Mouse (Mus musculus) urinary bladder, adult 18-20 months (tissue): ENCODE data around the gene C130074G19Rik.
A peak's percentile ranks its signal among the peaks of the same experiment; 100 is the strongest.

Experiments
- DNase-seq, 2 experiments: peaks; one replicate each; pipeline ENCODE4 v3.0.0; 2022; ENCODE audit warnings: low spot score in 2 of 2, mixed read lengths in 2 of 2

C130074G19Rik gene

DNA sequence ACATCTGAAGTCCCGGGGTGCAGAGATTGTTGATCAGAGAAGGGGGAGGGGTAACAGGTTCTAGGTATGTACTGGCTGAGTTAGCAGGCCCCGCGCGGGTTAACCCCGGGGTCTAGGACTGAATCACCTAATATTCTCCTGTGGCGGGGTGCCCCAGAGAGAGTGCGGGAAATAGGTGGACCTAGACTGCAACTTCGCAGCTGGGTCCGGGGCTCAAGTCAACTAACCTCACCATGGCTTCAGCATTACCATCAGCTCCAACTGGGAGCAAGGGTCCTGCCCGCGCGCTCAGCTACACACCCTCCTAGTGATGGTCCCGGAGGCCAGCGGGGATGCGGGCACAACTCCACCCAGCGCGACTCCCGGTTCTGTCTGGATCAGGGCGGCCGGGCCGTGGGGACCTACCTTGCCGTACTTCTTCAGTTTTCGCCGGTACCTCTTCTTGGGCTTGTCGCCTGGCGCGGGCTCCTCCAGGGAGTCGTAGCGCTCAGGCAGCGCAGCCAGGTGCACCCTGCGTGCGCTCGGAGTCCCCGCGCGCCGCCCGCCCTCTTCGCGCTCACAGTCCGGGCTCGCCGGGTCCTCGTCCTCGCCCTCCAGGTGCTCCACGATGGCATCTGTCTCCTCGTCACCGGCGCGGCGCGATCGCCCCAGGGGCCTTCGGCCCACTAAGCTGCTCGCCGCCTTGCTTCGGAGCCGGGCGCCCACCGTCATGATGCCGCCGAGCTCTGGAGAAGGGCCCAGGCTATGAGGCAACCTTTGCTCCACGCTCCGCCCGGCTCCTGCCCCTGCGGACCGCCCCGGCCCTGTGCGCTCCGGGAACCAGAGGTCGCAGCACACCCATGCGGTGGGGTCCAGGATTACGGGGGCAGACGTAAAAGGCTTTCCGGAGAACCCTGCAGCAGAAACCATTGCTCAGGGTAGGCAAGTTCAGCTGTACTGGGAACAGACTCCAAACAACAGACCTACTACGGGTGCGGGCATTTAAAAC is at the start of gene C130074G19Rik:
Gene C130074G19Rik, minus strand, starts transcription at position 938 of the 988 bp plus-strand sequence.
- peak; percentile 16 to 41 for DNase-seq

DNA sequence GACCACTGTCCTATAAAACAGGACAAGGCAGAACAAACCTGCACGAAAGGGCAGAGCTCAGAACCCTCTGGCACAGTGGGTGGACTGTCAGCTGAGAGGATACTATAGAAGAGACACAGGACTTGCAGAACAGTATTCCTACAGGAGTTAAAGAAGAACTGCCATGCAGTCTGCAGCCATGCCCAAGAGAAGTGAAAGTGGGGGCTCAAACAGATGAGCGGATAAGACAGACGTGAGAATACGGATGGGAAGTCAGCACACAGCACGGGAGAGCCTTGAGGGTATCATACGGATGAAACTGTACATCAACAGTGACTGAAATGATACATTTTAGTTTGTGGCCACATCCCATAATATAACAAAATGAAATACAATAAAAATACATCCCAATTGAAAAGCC is 48.1 kb upstream of the C130074G19Rik start:
- no peak for DNase-seq

DNA sequence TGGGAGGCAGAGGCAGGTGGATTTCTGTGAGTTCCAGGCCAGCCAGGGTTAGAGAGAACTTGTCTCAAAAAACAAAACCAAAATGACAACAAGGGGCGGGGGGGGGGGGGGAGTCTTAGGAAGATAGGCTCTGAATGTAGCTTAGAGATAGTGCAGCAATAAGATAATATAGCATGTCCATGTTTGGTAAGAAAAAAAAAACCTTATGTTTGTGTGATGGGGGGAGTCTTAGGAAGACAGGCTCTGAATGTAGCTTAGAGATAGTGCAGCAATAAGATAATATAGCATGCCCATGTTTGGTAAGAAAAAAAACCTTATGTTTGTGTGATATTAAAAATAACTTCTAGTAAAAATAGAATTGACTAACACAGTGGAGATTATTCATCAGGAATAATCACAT is 45.4 kb upstream of the C130074G19Rik start:
- DNase-seq = no peak

DNA sequence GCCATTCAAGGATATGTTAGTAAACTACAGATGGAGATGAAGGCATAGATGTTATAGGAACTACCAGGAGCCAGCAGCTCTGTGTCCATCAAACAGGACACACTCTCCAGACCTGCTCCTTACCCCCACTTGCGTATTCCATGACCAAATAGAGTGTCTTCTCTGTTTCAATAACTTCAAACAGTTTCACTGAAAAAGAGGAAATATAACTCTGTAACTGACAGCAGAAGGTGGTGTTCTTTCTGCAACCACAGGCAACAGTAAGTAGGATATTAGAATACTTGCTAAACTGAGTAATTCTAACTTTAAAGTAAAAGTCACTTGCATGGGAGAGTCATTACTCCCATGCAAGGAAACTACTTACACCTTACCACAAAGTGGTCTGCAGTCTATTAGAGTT is 44.9 kb upstream of the C130074G19Rik start:
- DNase-seq = no peak

DNA sequence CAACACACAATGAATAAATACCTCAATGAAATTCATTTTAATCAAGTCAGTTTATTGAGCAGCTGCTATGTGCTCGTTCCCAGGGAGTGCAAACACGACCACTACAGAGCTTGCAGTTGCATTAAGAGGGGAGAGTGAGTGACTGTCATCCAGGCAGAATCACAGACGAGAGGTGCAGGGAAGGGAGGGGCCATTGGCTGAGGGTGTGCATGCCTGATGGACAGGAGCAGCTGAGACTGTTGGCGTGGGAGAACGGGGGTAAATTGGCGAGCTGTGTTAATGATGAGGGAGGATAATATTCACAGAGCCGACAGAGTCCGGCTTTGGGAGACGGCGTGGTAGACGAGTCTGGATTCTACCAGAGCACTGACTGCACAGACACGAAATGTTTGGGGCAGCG is 39.8 kb upstream of the C130074G19Rik start:
- no peak for DNase-seq

DNA sequence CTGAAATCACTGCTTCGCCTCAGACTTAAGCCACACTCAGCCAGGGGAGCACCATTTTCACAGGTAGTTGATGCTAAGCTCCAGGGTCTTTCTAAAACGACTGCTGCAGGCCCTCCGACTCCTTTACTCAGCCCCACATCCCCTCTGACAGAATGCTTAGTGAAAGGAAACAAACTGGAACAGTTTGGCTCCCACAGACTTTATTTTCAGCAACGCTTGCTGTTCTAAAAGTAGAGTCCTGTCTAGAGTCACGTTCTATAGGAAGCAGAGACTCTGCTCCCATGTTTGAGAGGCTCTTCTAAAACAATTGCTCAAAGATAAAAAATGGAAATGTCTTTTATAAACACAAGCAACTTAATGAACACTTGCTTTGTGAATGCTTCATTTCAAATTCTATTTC is 37.0 kb upstream of the C130074G19Rik start:
- no peak for DNase-seq

DNA sequence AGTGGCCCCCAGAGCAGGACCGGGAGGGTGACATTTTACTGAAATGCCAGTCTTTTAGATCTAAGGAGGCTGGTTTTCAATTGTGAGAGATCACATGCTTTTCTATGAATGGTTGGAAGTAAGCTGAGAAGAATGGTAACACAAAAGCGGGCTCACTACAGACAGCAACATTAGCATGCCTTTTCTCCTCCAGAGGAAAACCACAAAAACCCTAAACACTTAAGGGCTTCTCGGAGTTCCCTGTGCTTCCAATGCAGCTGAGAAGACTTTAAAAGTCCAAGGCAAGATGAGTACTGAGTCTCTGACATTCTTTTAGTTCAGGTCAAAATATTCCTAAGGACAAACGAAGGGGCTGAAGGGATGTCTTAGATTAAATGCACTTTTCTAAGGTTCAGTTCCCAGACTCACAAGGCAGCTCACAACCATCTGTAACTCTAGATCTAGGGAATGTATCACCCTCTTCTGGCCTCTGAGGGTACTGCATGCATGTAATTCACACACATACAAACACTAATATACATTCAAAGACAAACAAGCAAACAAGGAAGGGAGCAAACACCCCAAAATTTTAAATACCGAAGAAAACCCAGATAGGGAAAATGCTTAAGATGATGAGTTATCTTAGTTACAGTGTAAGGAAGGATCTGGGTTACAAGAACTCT is 35.3 kb upstream of the C130074G19Rik start:
- DNase-seq = no peak

DNA sequence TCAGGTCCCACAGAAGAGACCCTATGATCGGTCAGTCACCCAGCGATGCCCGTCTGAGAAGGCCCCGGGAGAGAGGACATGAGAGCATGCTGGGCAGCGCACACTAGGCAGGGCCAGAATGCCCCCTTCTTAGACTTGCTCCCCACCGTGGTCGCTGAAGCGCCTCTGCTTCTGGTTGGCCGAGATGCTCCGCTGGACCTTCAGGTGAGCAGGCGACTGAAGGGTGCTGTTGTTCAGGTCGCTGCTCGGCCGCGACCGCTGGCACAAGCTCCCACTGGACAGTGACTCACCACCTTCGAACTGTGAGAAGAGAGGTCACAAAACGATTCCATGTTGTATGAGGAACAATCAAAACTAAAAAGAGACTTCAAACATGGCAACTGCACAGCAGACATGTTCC is 29.3 kb upstream of the C130074G19Rik start:
- no peak for DNase-seq

DNA sequence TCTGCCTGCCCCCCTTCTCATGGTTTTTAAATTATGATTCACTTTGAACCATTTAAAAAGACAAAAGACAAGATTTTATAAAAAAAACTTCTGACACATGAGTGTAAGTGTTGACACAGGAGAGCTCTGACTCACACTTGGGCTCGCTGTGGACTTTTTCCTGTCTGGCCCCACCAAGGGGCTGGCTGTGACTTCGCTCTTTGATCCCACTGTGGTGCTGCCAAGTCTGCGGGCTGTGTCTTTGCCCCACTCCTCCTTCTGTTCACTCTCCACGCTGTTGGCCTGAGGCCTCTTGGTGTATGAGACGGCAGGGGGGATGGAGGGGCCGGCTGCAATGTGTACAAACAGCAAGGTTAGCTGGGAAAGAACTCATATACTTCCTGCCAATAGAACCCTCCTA is 28.8 kb upstream of the C130074G19Rik start:
- no peak for DNase-seq

DNA sequence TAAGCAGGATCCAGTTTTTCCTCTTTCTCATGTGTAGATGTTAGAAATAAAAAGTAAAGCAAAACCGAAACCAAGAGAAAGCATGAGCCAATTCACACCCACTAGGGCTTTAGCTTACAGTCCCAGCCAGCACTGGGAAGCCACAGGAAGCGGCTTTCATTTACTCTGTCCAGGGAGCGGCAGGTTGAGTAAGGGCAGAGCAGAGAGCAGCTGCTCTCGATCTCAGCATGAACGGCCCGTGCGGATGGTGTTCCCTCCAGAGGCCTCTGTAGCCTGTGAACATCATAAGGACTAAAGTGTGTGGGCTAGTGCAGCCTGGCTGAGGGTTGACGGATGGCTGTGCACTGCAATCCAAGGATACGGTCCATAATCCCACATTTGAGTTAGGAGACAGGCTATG is 25.5 kb upstream of the C130074G19Rik start:
- DNase-seq = peak in 1 of 2 experiments; percentile 11

DNA sequence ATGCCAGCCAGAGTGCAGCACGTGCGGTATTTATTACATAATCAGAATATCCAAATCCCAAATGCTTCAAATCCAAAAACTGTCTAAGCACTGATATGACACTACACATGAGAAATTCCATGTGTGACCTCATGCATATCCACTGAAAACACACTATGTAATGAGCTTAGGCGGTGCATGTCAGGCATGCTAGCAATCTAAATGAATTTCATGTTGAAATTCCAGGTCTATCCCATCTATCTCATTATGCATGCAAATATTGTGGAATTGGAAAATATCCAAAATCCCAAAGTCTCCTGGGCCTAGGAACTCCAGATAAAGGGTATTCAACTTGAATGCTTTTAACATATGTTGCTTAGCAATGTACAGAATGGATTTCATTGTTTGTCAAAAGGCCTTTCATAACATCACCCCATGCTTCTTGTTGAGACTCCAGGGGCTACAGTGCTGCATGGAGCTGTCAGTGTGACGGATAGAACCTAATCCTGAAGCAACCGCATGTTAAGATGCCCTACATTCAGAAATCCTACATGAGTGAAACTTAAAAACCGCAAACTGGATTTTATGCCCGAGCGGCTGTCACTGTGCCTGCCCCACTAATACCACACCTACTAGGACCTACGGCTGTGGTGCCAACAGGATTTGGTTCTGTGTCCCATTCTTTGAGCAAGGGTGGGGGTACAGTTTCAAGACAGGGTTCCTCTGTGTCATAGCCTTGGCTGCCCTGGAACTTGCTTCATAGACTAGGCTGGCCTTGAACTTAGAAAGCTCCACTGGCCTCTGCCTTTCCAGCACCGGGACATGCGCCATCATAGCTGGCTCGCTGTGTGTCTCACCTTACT is 23.1 kb upstream of the C130074G19Rik start:
- DNase-seq = no peak

DNA sequence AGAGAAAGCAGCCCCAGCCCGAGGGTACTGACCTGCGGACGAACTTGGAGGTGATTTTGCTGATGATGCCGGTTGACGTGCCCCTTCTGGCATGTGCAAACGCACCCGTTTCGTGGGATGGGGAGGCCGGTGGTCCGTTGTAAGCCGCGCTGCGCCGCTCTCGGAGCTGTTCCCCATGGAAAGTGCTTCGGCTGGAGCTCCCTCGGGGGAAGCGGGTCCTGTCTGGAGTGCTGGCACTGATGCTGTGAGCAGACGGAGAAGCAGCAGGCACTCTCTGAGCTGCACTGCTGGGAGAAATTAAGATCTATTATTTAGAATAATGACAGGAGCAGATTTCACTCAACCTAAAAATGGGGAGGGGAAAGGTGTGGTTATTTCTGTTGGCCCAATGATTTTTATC is 22.4 kb upstream of the C130074G19Rik start:
- DNase-seq = no peak

DNA sequence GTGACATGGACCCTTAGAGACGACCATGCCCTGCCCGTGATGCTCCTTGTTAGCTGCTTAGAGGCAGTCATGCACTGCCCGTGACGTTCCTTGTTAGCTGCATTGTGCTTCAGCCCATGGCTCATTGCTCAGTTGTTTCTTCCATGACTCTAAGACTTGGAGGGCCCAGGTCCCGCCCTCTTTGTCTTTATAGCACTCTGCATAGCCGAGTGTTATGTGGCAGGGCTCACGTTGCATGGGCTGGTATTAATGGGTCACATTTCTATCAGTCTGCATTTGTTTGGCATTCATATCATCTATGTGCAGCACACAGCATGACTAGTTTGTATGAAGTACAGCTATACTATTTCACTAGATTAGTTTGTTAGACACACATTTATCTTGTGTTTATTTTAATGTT is 20.7 kb upstream of the C130074G19Rik start:
- DNase-seq = no peak

DNA sequence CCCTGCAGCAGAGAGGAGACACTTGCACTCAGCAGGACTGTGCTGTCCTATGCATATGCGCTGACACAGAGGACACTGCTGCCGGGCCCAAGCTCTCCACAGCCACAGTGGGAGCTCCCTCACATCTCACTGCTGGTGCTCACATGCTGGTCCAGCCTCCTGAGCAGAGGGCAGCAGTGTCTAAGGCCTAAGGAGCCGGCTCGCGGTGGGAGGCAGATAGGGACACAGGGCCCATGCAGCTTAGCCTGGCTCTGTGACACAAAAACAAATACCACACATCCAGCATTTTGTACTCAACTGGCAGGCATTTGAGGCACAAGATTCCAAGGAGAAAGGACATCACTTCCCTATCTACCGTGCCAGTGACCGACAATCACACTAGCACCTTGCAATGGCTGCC is 19.9 kb upstream of the C130074G19Rik start:
- DNase-seq = no peak

DNA sequence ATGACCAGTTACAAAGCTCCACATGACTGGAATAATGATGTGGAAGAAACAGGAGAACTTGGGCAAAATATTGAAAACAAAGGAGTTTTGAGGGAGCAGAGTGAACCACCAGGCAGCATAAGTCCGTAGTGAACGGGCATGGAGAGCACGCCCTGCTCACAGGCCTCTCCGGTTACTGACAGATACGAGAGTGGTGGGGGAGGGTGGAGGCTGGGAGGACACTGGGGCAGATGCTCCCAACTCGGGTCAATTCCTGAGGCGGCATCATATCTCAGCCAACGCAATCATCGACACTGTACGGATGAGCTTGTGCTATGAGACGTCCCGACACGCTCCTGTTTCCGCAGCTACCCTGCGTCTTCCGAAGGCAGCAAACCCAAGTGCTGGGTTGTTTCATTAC is 14.3 kb upstream of the C130074G19Rik start:
- no peak for DNase-seq

DNA sequence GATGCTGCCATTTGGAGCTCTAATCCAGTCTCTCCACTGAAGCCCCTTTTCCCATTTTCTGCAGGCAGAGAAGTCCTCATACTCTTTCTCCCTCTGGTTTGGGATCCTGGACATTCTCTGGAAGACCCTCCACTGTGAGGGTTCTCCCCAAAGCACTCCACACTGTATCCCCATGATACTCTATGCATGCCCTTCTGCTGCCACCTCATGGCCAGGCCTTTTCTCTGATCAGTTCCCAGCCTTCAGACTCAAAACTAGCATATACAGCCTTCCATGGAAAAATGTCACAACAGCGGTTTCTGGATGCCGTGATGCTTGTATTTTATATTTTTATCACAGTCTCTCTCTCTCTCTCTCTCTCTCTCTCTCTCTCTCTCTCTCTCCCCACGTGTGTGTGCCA is 9.0 kb upstream of the C130074G19Rik start:
- no peak for DNase-seq

DNA sequence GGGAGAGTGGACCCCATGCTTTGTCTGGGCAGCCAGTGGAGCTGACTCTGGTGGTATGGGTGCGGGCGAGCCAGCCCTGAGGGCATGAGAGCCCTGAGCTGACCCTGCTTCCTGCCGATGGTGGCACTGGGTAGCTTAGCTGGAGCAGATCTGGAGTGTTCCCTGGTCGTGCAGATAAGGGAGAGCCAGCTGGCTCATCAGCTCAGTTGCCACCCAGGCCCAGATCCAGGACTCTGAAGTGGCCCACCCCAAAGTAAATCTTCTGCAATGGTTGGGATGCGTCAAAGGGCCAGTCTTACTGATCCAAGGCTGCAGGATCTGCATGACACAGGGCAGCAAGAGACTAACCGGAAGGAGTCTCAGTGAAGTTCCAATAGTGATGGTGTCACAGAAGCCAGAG is 6.4 kb upstream of the C130074G19Rik start:
- no peak for DNase-seq

DNA sequence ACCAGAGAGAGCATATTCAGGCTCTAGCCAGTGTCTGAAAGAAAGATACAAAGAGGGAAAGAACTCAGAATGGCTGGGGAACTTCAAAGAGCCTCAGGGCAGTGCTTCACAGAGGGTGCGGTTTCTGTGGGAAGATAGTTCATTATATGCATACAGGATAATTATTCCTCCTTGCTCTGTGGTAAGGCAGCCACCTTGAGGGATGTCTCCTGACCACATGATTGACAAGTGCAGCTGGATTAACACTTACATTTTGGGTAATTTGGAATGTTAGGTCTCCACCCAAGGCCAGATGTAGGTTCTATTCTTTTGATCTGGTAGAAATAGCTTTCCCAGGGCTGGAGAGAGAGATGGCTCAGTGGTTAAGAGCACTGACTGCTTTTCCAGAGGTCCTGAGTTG is 3.1 kb upstream of the C130074G19Rik start:
- DNase-seq = no peak

DNA sequence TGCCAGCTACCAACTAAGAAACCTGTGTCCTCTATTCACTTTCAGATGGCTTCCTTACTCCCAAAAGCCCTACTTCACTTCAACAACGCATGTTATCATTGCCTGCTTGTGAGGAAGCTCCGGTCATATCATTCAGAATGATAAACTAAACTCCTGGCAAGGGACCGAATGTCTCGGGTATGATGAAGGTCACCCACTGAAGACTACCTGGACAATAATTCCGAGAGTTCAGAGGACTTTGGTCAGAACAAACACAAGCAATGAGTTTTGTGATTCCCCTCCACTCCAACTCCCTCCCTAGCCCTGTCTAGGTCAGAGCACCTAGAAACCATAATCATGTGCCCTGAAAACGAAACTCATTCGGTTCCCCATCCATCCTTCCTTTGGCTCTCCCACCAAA is 1.2 kb downstream of the C130074G19Rik start:
- no peak for DNase-seq

DNA sequence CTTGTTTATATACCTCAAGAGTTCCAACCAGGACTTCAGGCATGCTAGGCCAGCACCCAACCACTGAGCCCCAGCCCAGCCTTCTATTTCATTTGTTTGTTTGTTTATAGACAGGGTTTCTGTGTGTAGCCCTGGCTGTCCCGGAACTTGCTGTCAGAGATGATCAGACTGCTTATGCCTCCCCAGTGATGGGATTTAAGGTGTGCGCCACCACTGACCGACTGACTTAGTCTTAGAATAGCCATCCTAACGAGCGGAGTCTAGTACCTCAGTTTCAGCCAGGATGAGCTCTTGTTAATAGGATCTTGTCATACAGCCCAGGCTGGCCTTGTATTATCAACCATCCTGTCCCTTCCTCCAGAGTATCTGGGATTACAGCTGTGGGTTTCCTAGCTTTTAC is 1.8 kb downstream of the C130074G19Rik start:
- no peak for DNase-seq

DNA sequence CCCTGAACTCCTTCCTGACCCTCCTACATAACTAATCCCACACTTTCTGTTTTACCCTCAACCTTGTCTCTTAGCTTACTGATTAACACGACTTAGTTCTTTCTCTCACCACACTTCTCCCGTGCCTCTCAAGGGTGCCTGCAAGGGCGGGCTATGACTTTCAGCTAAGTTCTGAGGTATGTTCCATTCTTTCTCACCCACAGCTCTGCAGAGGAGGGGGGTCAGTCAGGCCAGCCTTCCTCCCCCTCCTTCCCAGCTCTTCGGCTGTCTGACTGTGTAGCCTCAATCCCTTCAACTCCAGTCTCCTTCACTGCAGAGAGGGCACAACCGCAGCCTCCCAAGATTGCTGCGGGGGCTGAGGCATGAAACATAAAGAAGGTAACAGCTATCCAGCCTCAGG is 4.2 kb downstream of the C130074G19Rik start:
- no peak for DNase-seq

DNA sequence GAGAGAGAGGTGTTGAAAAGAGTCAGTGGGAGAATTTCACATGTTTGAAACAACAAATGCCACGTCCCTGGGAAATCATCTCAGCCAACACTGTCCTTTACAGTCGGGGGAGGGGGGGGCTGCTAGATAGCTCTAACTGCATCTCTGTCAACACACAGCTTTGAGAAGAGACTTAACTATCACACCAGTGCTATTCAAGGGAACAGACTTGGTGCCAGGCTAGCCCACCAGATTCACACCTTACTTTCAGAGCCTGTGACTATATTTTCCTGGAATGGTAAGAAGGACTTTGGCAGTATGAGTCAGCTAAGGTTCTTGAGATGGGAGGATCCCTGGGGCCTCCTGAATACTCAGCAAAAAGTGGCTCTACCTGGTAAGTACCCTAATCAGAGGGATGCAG is 5.7 kb downstream of the C130074G19Rik start:
- DNase-seq = no peak
